Mouse (Mus musculus) bone marrow, adult 2 months (tissue): ENCODE results near the gene Ppib. TPM values are rescaled to one million over a fixed set of nuclear protein-coding genes. Genes with fewer than 3 reads are reported as not detected.

ENCODE experiments used
- H3K27ac ChIP-seq: fragments of 200-500 bp; 2 replicates; pipeline ENCODE4 v1.5.1; 2012; ENCODE audit warnings: low read depth, mild to moderate bottlenecking, control low read depth, inconsistent platforms, low read length; ENCODE audit not compliant: control insufficient read depth, poor library complexity, insufficient read depth
- H3K4me1 ChIP-seq: fragments of 200-500 bp; 2 replicates; pipeline ENCODE4 v1.6.1; 2011; ENCODE audit warnings: low read length; ENCODE audit not compliant: control insufficient read depth, insufficient read depth
- H3K4me3 ChIP-seq: fragments of 200-500 bp; replicated peaks from 2 replicates; pipeline ENCODE3; 2011; ENCODE audit warnings: mild to moderate bottlenecking, low read depth, low read length, control low read depth; ENCODE audit not compliant: control insufficient read depth
- CTCF ChIP-seq: fragments of 200-500 bp; IDR thresholded peaks from 2 replicates; pipeline ENCODE4 v1.5.1; 2011; ENCODE audit warnings: low read length, control low read depth; ENCODE audit not compliant: control insufficient read depth, insufficient read depth
- POLR2A ChIP-seq: fragments of 200-500 bp; IDR thresholded peaks from 2 replicates; pipeline ENCODE4 v1.6.1; 2011; ENCODE audit warnings: low read depth, mild to moderate bottlenecking, control low read depth, low read length, borderline replicate concordance; ENCODE audit not compliant: control insufficient read depth
- WGBS: fragments of 180-500 bp; shearing (Covaris S2); methylation state at CpG from one replicate; pipeline ENCODE4 v1.1.7; 2018; 5-methylcytosine and 5-hydroxymethylcytosine counted together
- polyA plus RNA-seq: library from polyadenylated mRNA; stranded (reverse); fragments of >200 nt; gene quantifications from 2 replicates; pipeline ENCODE4 v1.2.4, GENCODE M21; 2011; ENCODE audit warnings: low replicate concordance; ENCODE audit not compliant: missing spikeins, insufficient read depth, insufficient read length

Gene Ppib
- polyA plus RNA-seq, 1 experiment: 169 TPM

GRCm38 (mm10) chr9:66105168-66105567, 45.1 kb downstream of the Ppib start:
- WGBS: 91% methylated on average over 8 of the region's 8 CpGs
- no peak overlapping the region for H3K4me3 ChIP-seq
- H3K27ac ChIP-seq: no peak overlapping the region
- H3K4me1 ChIP-seq: no peaks in the 10 kb centered on the region
- TF ChIP-seq CTCF (no peak), POLR2A (no peak)

GRCm38 (mm10) chr9:66109574-66109973, 49.6 kb downstream of the Ppib start:
- 97% methylated on average over 1 of the region's 1 CpGs for WGBS
- Histone ChIP-seq H3K4me3 (no peak overlapping the region), H3K4me1 (peaks cover under 1% of the 10 kb centered on the region; the same call in 1 of the 2 replicates), H3K27ac (no peak overlapping the region)
- TF ChIP-seq POLR2A: no peak
- TF ChIP-seq CTCF: no peak

GRCm38 (mm10) chr9:66110126-66110525, 50.1 kb downstream of the Ppib start:
- no peak overlapping the region for H3K27ac ChIP-seq
- H3K4me3 ChIP-seq: no peak overlapping the region
- no peak for TF ChIP-seq CTCF
- TF ChIP-seq POLR2A: no peak
- 31% methylated on average over 8 of the region's 8 CpGs for WGBS
- H3K4me1 ChIP-seq: peaks cover 1% of the 10 kb centered on the region; the same call in 1 of the 2 replicates

GRCm38 (mm10) chr9:66110611-66111379, 50.8 kb downstream of the Ppib start:
- 80% methylated on average over 8 of the region's 8 CpGs for WGBS
- peaks cover 1% of the 10 kb centered on the region; the same call in 1 of the 2 replicates for H3K4me1 ChIP-seq
- no peak overlapping the region for H3K27ac ChIP-seq
- TF ChIP-seq CTCF (no peak), POLR2A (no peak)
- H3K4me3 ChIP-seq: no peak overlapping the region

GRCm38 (mm10) chr9:66114341-66114740, 54.3 kb downstream of the Ppib start:
- peaks cover 4% of the 10 kb centered on the region; the same call in 1 of the 2 replicates for H3K4me1 ChIP-seq
- TF ChIP-seq POLR2A (no peak), CTCF (no peak)
- H3K27ac ChIP-seq: no peak overlapping the region
- no peak overlapping the region for H3K4me3 ChIP-seq
- WGBS: 19% methylated on average over 3 of the region's 3 CpGs

Other genes starting within 250 kb of the Ppib start
- gene Zfp609, start 232.7 kb upstream of the Ppib start, polyA plus RNA-seq: 7.9 and 13.9 TPM in 2 replicates
- gene Pclaf, start 170.0 kb upstream of the Ppib start, polyA plus RNA-seq: 68.0 and 69.5 TPM in 2 replicates
- 6.4 and 12.8 TPM in 2 replicates for gene Trip4, start 151.4 kb upstream of the Ppib start, polyA plus RNA-seq
- gene Csnk1g1, start 151.3 kb upstream of the Ppib start, polyA plus RNA-seq: 6.5 and 14.4 TPM in 2 replicates
- gene Snx22, start 9.5 kb downstream of the Ppib start, polyA plus RNA-seq: 21.4 and 26.4 TPM in 2 replicates
- 33.7 and 44.1 TPM in 2 replicates for gene Snx1, start 66.4 kb downstream of the Ppib start, polyA plus RNA-seq
- 27.0 and 37.6 TPM in 2 replicates for gene Ciao2a, start 66.4 kb downstream of the Ppib start, polyA plus RNA-seq
- gene Dapk2, start 98.0 kb downstream of the Ppib start, polyA plus RNA-seq: 33.5 and 34.8 TPM in 2 replicates